Mouse (Mus musculus) ES-E14 (cell line): ENCODE data around the gene Tbck. TPM values are rescaled to one million over a fixed set of nuclear protein-coding genes. Genes with fewer than 3 reads are reported as not detected.

ENCODE experiments used
- DNase-seq: peaks from one replicate; pipeline ENCODE4 v3.0.0-alpha.2; 2013; ENCODE audit warnings: low read depth, low spot score
- H3K27ac ChIP-seq: 2 replicates; pipeline ENCODE4 v1.5.1; 2012; ENCODE audit warnings: low read depth, mild to moderate bottlenecking, low read length, moderate library complexity, mixed read lengths; ENCODE audit not compliant: poor library complexity, insufficient read depth, severe bottlenecking
- H3K36me3 ChIP-seq: 2 replicates; pipeline ENCODE4 v1.6.1; 2012; ENCODE audit warnings: mild to moderate bottlenecking, low read length, moderate library complexity, mixed read lengths; ENCODE audit not compliant: control insufficient read depth, poor library complexity, insufficient read depth, severe bottlenecking
- H3K4me1 ChIP-seq, 2 experiments: fragments of 150-350 bp in 1 of 2; sonication (generic) in 1 of 2; 2 replicates each; pipeline ENCODE4 v1.6.1; 2012; ENCODE audit warnings: low read length in 2 of 2, mild to moderate bottlenecking in 1 of 2, mixed read lengths in 1 of 2; ENCODE audit not compliant: control insufficient read depth in 2 of 2, insufficient read depth in 2 of 2, poor library complexity in 1 of 2
- H3K4me3 ChIP-seq, 2 experiments: fragments of 150-350 bp in 1 of 2; sonication (generic) in 1 of 2; 2 replicates each; pipeline ENCODE4 v1.5.1; 2012; ENCODE audit warnings: low read length in 2 of 2, low read depth in 1 of 2, mild to moderate bottlenecking in 1 of 2, mixed read lengths in 1 of 2; ENCODE audit not compliant: insufficient read depth in 1 of 2, poor library complexity in 1 of 2, severe bottlenecking in 1 of 2
- H3K9ac ChIP-seq: 2 replicates; pipeline ENCODE4 v1.6.1; 2012; ENCODE audit warnings: low read depth, mild to moderate bottlenecking, low read length, mixed read lengths; ENCODE audit not compliant: poor library complexity, insufficient read depth, severe bottlenecking
- H3K9me3 ChIP-seq: fragments of 150-350 bp; sonication (generic); 2 replicates; pipeline ENCODE4 v1.6.1; 2012; ENCODE audit warnings: low read depth, mild to moderate bottlenecking, low read length; ENCODE audit not compliant: control insufficient read depth, insufficient read depth
- CHD2 ChIP-seq: IDR thresholded peaks from 2 replicates; pipeline ENCODE4 v1.6.1; 2014; ENCODE audit warnings: mild to moderate bottlenecking, low read depth, low read length, inconsistent platforms
- HCFC1 ChIP-seq: IDR thresholded peaks from 2 replicates; pipeline ENCODE4 v1.6.1; 2012; ENCODE audit warnings: low read length, inconsistent platforms, borderline replicate concordance; ENCODE audit not compliant: insufficient read depth
- MAFK ChIP-seq: IDR thresholded peaks from 2 replicates; pipeline ENCODE4 v1.6.1; 2014; ENCODE audit warnings: mild to moderate bottlenecking, low read depth, low read length, inconsistent platforms; ENCODE audit not compliant: insufficient read depth
- in situ Hi-C, 2 experiments: fragments of 600-800 bp; cut with MboI; formaldehyde crosslinking; loops; one replicate each; pipeline ENCODE4 v1.15.1; 2025; ENCODE audit warnings: low sequenced_read_pairs in 2 of 2, inconsistent platforms in 1 of 2; ENCODE audit not compliant: unreplicated experiment in 2 of 2
- total RNA-seq: library from RNA; depleted of rRNA; stranded (reverse); fragments of 300-350 nt; gene quantifications from 2 replicates; pipeline ENCODE4 v1.2.3, GENCODE M21; 2012; rRNA removed

Gene Tbck
- total RNA-seq, 1 experiment = 8.4 TPM

- Histone ChIP-seq H3K4me1 (no peaks in the 10 kb centered on the region), H3K4me3 (no peak overlapping the region), H3K9ac (no peak overlapping the region), H3K9me3 (no peaks in the 10 kb centered on the region), H3K27ac (no peak overlapping the region), H3K36me3 (no peaks in the 10 kb centered on the region)
- DNase-seq = no peak
- in situ Hi-C loops = no loop called here
- TF ChIP-seq HCFC1 (no peak), MAFK (0 out of 2 replicates have a peak, but pooled peaks have one; percentile 39), CHD2 (no peak)
These were observed 203.3 kb downstream of the Tbck start for GRCm38 (mm10) chr3:132887074-132887848.

Other genes starting within 250 kb of the Tbck start
- not detected in 2 replicates for gene Gimd1, start 54.3 kb upstream of the Tbck start, total RNA-seq
- 151 and 169 TPM in 2 replicates for gene Aimp1, start 226 bp downstream of the Tbck start, total RNA-seq